Mouse (Mus musculus) splenic B cell, adult 2 months (primary cell): ENCODE results near the gene Capn3.

ENCODE experiments used
- DNase-seq: peaks from one replicate; pipeline ENCODE4 v3.0.0-alpha.2; 2011; ENCODE audit warnings: low read depth, low spot score
- H3K27me3 ChIP-seq: 2 replicates; pipeline ENCODE4 v1.6.1; 2012; ENCODE audit warnings: mild to moderate bottlenecking, low read length, moderate library complexity, mixed read lengths; ENCODE audit not compliant: control insufficient read depth, poor library complexity, insufficient read depth, severe bottlenecking
- H3K36me3 ChIP-seq: 2 replicates; pipeline ENCODE4 v1.6.1; 2012; ENCODE audit warnings: mild to moderate bottlenecking, low read length, moderate library complexity, mixed read lengths; ENCODE audit not compliant: control insufficient read depth, poor library complexity, insufficient read depth, severe bottlenecking

Gene Capn3

DNA sequence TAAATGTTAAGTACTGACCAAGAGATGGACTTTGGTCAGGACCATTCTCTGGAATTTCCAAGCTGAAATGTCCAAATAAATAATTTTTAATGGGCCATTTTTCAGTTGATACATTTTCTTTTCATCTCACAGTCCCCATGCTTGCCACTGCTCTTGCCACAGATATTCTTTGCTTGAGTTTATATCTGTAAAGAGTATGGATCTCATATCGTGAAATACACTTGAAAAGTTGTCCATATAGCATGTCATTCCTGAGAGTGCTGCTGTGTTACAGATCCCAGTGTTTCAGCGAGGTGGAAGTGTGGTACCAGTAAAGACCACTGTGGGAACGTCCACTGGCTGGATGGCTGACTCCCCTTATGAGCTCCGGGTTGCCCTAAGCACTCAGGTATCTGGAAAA lies at the start of gene Capn3:
Gene Capn3, plus strand, starts transcription at position 301 of the 400 bp plus-strand sequence.
- Histone ChIP-seq H3K36me3 (peaks cover 16% of the 10 kb centered on the region), H3K27me3 (no peaks in the 10 kb centered on the region)

DNA sequence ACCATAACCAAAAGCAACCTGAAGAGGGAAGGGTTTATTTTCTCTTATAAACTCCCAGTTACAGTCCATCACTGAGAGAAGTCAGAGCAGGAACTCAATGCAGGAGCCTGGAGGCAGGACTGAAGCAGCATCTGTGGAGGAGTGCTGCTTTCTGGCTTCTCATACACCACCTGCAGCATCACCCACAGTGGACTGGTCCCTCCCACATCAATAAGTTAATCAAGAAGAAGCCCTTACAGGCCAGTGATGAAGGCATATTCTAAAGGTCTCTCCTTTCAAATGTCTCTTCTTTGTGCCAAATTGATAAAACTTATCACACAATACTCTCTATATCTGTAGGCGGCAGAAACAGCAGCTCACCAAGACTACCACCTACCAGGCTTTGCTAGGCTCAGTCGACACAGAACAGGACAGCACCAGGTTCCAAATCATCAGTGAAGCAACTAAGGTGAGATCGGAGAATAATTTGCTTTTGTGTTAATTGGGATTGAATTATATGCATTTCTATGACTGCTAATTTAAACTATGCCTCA lies 44.7 kb upstream of the Capn3 start:
- no peak for DNase-seq
- Histone ChIP-seq H3K27me3 (no peaks in the 10 kb centered on the region), H3K36me3 (peaks cover 2% of the 10 kb centered on the region)

More for the DNA sequence above, at the start of gene Capn3:
- DNase-seq = no peak

DNA sequence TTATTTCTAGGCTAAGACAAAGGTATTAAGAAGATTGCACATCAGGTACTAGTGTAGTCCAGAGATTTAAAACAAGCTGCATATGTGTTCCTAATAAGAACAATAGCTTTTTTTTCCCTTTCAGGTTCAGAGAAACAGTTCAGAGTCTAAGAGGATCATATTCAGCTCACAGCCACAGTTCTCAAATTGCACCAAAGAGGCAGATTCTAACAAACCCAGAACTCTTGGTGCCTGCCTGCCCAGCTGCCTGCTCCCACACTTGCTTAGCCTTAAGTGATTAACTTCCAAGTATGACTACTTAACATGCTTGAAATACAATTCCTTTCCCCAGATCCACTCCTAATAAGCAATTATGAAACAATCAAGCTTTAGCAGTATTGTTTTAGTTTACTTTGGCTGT lies 41.7 kb upstream of the Capn3 start:
- no peaks in the 10 kb centered on the region for H3K27me3 ChIP-seq
- H3K36me3 ChIP-seq = peaks cover 2% of the 10 kb centered on the region
- DNase-seq = no peak

DNA sequence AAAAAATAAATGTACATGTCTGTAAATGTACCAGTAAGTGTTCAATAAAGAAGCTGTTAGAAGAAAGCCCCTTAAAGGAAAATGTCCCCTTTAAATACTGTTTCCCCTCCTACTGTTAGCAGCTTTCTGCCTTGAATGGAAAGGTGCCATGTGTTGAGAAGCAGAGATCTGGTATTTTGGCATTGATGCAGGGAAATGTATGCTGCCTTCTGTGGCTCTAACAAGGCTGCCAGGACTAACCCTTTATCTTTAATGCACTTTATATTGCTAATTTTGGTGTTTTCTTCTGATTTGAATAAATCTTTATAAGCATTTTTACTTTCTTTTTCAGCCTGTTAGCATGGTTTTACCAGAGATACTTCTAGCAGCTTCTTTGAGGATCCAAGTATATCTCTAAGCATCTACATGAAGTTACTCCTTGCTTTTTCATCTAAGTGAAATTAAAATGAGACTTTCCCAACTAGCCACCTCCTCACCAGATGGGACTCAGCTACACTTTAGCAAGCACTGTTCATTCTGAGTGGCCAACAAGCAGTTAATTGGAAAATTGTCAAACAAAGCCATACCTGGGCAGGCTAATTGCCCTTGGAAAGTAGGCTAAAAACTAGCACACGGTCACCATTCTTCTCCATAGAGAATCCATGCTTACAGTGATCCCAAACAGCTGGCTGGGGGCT lies 40.9 kb upstream of the Capn3 start:
- no peak for DNase-seq
- Histone ChIP-seq H3K27me3 (no peaks in the 10 kb centered on the region), H3K36me3 (peaks cover 6% of the 10 kb centered on the region)

DNA sequence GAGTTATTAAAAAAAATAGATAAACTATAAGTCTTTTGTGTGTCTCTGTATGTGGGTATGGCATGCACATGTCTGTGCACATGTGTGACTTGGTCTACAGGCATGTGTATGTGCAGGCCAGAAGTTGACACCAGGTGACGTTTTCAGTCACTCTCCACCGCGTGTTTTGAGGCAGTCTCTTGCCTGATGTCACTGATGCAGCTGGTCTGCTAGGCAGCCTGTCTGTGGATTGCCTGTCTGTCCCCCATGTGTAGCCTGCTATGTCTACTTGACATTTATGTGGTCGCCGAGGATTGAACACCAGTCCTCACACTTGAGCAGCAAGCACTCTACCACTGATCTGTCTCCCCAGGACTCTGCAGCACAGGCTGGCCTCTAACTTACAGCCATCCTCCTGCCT lies 31.4 kb upstream of the Capn3 start:
- no peaks in the 10 kb centered on the region for H3K27me3 ChIP-seq
- H3K36me3 ChIP-seq = peaks cover 7% of the 10 kb centered on the region; the same call in 1 of the 2 replicates
- DNase-seq = no peak

DNA sequence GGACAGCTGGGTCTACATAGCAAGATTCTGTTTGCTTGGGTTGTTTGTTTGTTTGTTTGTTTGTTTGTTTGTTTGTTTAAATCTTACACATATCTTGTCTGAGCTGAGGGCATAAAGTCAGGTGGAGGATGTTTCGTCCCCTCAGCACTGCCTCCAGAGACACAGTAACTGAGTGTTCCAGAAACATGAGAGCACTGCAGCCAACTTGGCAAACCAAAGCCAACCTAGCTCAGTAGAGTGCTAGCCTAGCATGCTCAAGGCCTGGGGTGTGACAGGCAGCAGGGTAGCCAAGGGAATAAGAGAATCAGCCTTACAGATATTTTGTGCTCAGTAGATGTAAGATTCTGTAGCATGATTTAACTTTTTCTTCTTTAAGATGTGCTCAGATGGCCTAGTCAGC lies 11.3 kb upstream of the Capn3 start:
- Histone ChIP-seq H3K27me3 (no peaks in the 10 kb centered on the region), H3K36me3 (peaks cover 2% of the 10 kb centered on the region; the same call in 1 of the 2 replicates)
- no peak for DNase-seq

DNA sequence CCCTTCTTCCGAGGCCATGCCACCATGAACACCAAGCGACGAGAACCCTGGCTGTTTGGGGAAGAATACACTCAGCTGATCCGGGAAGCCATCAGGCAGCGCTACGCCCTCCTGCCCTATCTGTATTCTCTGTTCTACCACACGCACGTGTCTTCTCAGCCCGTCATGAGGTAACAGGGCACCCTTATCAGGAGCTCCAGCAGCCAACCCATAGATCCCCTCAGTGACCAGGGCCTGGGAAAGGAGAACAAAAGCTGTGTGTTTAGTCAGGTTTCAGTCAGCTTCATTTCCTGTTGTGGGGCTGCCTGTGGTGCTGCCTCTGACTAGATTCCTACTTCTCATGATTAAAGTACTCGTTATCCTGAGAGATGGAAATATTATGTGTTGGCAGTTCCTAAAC lies 9.4 kb upstream of the Capn3 start:
- Histone ChIP-seq H3K27me3 (no peaks in the 10 kb centered on the region), H3K36me3 (peaks cover 3% of the 10 kb centered on the region; the same call in 1 of the 2 replicates)
- DNase-seq = no peak

DNA sequence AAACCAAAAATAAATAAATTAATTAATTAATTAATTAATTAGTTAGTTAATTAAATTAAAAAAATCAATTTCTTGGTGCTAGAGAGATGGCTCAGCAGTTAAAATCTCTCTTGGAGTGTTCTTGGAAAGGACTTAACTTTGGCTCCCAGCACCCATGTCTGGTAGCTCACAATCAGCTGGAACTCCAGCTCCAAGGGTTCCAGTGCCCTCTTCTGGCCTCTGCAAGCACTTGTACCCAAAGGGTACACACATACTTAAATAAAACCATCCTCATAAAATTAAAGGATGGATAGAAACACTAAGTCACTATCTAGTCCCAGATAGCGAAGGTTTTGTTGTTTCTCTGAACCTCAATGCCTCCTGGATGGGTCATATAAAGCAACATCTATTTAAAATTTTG lies 8.5 kb upstream of the Capn3 start:
- Histone ChIP-seq H3K36me3 (peaks cover 1% of the 10 kb centered on the region; the same call in 1 of the 2 replicates), H3K27me3 (no peaks in the 10 kb centered on the region)
- no peak for DNase-seq

DNA sequence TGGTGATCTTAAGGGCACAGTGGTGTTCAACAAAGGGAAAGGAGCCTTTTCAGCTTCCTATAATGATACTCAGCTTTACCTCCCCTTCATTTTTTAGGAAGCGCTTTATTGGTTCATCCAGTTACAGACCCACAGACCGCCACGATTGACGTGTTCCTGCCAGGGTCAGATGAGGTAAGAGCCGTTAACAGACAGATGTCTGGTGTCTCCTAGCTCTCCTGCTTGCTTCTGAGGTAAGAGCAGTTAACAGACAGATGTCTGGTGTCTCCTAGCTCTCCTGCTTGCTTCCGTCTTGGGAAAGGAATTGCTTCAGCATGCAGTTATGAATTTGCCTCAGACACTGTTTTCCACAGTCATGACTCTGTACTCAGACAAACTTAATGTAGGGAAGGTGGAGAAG lies 5.1 kb upstream of the Capn3 start:
- Histone ChIP-seq H3K27me3 (no peaks in the 10 kb centered on the region), H3K36me3 (peaks cover 5% of the 10 kb centered on the region; the same call in 1 of the 2 replicates)
- DNase-seq = no peak

DNA sequence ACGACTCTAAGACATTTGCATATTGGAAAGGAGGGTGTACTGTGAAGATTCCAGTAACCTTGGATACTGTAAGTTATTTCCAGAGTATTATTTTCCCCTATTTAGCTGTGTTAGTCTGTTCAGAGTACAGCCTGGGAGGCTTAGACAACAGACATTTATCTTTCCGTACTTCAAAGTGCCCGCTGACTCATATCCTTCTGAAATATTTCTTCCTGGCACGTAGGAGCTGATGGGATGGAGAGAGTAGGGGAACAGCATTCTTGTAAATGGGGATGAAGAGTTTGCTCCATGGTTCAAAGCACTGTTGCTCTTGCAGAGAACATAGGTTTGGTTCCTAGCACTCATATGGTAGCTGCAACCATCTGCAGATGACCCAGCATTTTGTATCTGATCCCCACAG lies 3.2 kb upstream of the Capn3 start:
- Histone ChIP-seq H3K36me3 (peaks cover 11% of the 10 kb centered on the region), H3K27me3 (no peaks in the 10 kb centered on the region)
- DNase-seq = no peak

DNA sequence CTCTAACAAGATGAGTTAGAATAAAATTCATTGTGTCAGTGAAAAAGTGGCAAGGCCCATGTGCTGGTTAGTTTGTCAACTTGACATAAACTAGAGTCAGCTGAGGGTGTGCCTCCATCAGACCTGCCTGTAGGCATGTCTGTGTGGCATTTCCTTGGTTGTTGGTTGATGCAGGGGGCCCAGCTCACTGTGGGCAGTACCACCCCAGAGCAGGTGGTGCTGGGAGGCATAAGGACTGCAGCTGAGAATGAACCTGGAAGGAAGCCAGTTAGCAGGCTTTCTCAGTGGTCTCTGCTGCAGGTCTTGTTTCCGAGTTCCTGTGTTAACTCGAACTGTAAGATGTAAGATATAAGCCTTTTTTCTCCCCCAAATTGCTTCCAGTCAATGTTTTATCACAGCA lies 832 bp upstream of the Capn3 start:
- DNase-seq = no peak

DNA sequence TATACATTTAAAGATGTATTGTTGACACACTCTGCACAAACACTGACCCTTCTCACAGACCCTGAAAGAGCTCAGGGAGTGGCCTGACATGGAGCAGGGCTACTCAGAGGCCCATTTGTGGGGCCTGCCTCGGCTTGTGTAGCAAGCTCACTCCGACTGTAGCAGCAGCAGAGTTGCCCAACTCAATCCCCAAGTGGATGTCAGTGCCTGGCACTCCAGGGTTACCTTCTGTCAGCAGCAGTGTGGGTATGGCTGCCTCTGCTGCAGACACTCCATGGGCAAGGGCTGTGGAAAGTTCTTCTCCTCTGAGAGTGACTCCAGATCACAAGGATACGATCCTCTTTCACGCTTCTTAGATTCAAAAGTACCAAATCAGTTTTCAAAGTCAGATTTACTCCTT lies 4.4 kb downstream of the Capn3 start:
- H3K27me3 ChIP-seq = no peaks in the 10 kb centered on the region
- H3K36me3 ChIP-seq = peaks cover 11% of the 10 kb centered on the region
- no peak for DNase-seq

More for the DNA sequence above, 832 bp upstream of the Capn3 start:
- Histone ChIP-seq H3K36me3 (peaks cover 16% of the 10 kb centered on the region), H3K27me3 (no peaks in the 10 kb centered on the region)

DNA sequence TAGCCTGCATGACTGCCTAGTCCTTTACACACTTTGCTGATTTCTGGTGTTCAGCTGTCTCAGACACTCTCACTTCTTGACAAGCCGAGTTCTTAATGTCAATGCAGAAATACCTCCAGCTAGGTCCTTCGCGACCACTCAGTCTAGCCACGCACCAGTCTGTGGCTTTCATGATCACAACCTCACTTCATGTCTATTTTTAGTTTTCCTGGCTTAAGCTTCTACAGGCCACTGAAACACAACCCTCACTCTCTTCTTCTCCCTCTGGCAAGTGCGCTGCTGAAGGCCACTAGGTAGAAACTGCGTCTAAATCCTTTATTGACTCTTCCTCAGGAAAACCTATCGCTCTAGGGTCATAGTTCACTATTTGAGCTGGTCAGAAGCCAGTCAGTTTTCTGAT lies 7.5 kb downstream of the Capn3 start:
- no peaks in the 10 kb centered on the region for H3K27me3 ChIP-seq
- peaks cover 3% of the 10 kb centered on the region; the same call in 1 of the 2 replicates for H3K36me3 ChIP-seq
- no peak for DNase-seq

DNA sequence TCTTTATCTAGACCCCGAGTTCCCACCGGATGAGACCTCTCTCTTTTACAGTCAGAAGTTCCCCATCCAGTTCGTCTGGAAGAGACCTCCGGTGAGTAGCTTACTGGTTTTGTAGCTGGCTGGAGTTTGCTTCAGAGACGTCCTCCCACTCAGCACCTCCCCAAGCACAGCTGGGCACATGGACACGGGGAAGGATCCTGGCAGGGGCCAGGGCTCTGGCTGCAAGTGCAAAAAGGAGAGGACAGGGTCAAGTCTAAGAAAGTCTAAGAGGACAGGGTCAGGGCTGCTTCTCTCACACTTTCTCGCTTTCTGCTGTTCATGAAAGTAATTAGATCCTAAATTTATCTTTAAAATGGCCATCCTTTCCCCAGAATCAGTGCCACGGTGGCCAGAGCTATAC lies 8.3 kb downstream of the Capn3 start:
- Histone ChIP-seq H3K27me3 (no peaks in the 10 kb centered on the region), H3K36me3 (peaks cover 3% of the 10 kb centered on the region; the same call in 1 of the 2 replicates)
- DNase-seq = no peak

DNA sequence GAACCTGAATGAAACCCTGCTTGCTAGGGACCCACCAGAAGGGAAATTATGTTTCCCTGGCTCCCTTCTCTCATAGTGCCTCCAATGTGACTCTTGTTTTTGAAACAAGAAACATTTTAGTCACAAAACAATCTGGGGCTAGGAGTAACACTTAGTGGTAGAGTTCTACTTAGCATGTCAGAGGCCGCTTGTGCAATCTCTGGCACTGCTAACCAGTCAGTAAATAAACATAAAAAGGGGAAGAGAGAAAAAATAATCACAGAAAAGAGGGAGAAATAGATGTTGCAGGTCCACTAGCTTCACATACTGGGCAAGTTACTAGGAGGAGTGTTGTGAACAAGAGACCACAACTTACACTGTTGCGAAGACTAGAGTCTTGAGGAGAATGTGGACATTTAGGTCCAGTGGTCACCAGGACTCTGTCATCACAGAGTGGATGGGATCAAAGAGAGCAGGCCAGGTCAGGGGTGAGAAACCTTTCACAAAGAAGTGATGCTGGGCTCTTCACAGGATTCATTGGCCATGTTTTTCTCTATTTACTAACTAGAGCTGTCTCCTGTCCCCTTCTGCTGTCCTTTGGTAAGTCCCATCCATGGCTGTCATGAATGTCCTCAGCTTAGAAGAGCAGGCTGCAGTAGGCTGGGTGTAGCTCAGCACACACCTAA lies 9.0 kb downstream of the Capn3 start:
- no peaks in the 10 kb centered on the region for H3K27me3 ChIP-seq
- H3K36me3 ChIP-seq = peaks cover under 1% of the 10 kb centered on the region; the same call in 1 of the 2 replicates
- DNase-seq = no peak
